Mouse (Mus musculus): Measurements from ENCODE around the gene Strc.

Gene Strc

GRCm38 (mm10) chr2:121354820-121355592 lies 32.0 kb downstream of the Strc start, which contains the start of gene Ppip5k1:
TSS of gene Ppip5k1 (minus strand) at chr2:121355396.
- peak; percentile 96 for DNase-seq (ENCODE audit: low read depth)

- no peak for DNase-seq (ENCODE audit: low read depth)
These were observed 32.6 kb downstream of the Strc start for GRCm38 (mm10) chr2:121354378-121354777.

- DNase-seq (ENCODE audit: low read depth), result no peak
These were observed 33.8 kb downstream of the Strc start for GRCm38 (mm10) chr2:121353156-121353555.

GRCm38 (mm10) chr2:121339057-121339456 lies 47.9 kb downstream of the Strc start:
- DNase-seq (ENCODE audit: low read depth), result peak; percentile 44

GRCm38 (mm10) chr2:121329492-121329891 lies 57.5 kb downstream of the Strc start:
- no peak for DNase-seq (ENCODE audit: low read depth)

GRCm38 (mm10) chr2:121323693-121324470 lies 63.1 kb downstream of the Strc start:
- DNase-seq (ENCODE audit: low read depth), result no peak

- no peak for DNase-seq (ENCODE audit: low read depth)
These were observed 63.9 kb downstream of the Strc start for GRCm38 (mm10) chr2:121323041-121323440.

GRCm38 (mm10) chr2:121316278-121316677 lies 70.7 kb downstream of the Strc start:
- DNase-seq (ENCODE audit: low read depth), result peak; percentile 12
